Mouse (Mus musculus) erythroblast, adult 5-6 weeks (primary cell): ENCODE measurements around the gene Frrs1. TPM values are rescaled to one million over a fixed set of nuclear protein-coding genes. Genes with fewer than 3 reads are reported as not detected.
A peak's percentile ranks its signal among the peaks of the same experiment; 100 is the strongest.

Source experiments
- ATAC-seq: replicated peaks from 2 replicates; pipeline ENCODE4 v1.8.0; 2016; ENCODE audit warnings: moderate number of reproducible peaks, mild to moderate bottlenecking, moderate TSS enrichment, inconsistent platforms; ENCODE audit not compliant: poor library complexity, low FRiP score, severe bottlenecking
- total RNA-seq, 2 experiments: library from RNA; stranded (forward) in 1 of 2; stranded (reverse) in 1 of 2; fragments of 150-400 nt in 1 of 2; fragments of 200-764, 138-1000 nt in 1 of 2; gene quantifications; 2 replicates each; pipeline versions ENCODE4 v1.2.3 to v1.2.4; 2015 to 2017; ENCODE audit warnings: low replicate concordance in 2 of 2

The Frrs1 gene
- total RNA-seq, 2 experiments from 2014 or later = 6.5 to 9.5 TPM

DNA sequence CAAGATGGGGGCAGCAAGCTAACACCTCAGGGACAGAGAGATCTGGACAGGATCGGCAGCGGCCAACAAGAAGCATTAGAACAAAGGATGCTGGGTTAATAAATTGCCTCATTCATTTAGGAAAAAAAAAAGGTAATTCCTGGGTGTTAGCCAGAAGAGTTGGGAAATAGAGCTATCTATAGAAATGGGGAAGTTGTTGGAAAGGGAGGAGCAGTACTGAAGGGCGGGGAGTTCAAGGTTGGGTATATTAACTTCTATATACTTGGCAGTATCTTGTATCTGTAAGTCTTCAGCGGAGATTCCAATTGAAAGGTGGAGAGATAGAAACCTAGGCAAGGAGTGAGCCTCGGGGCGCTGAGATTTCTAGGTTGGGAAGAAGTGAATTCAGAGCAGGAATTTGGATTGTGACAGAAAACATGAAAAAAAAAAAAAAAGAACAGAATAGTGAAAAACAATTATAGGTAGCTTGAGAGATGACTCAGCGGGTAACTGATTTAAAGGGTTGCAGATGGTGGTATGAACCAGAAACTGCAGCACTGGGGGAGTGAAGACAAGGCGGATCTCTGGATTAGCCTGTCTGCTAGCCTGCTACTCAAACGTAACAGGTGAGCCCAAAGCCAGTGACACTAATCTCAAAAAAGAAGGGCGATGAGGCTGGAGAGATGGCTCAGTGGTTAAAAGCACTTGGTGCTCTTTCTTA is 14.2 kb upstream of the Frrs1 start:
- no peak for ATAC-seq

DNA sequence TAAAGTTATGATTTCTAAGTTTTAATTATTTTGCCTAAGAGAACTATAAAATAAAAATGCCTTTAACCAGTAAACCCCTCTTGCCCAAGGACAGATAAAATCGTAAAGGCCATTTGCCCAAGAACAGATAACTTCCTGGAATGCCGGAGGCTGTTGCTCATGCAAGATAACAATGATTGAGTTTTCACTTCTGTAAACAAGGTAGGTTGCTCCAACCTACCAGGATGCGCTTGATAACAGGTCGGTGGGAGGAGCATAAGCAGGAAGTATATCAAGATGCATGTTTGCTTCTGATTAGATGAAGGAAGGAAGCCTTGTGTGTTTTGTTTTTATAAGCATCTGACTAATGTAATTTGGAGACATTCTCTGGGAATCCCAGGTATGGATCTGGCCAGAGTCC is 13.2 kb upstream of the Frrs1 start:
- no peak for ATAC-seq

DNA sequence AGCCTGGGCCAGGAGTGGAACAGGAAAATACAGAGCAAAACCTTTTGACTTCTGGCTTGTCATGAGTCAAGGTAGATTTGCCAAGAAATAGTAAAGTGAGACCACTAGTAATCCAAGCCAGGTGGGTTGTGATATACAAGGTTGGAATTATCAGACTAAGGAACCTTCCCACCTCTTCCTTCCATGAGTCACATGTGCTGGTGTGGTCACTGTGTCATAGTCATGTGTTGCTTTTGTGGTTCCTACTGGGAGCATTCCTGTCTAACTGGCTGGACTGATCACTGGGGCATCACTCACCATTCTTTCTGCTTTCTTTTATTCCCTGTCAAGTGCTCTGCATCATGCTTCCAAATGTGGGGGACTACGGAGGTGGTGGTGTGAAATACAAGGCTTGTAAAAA is 11.2 kb upstream of the Frrs1 start:
- ATAC-seq = no peak

DNA sequence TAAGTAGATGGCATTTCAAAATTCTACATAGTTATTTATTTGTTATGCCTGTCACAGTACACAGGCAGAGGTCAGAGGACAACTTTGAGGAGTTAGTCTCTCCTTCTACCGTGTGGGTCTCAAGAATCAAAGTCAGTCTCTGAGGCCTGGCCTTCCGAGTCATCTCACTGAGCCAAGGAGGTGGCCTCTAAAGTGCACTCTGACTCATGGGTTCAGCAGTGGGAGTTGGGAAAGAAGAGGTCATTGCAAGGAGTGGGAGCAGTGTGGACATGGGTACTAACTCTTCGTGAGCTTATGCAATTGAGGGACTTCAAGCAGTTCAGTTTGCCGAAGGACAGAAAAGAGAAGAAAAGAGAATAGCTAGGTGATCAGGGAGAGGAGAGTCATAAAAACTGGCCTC is 10.3 kb upstream of the Frrs1 start:
- ATAC-seq = no peak

DNA sequence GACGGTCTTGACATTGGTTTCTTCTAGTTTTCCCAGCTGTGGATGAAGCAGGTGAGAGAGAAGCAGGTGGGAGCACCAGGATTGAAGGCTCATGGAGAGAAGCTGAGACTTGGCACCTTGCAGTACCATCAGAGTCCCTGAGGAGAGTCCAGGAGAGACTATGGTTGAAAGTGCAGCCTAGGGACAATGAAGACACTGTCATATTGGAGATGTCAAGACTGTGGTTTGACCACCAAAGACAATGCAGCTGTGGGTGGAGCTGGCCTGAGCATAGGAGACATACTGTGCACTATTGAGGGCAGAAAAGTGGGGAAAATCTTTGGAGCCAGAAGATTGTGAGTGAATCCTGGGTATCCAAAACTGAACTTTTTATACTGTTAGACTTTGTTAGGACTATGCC is 8.9 kb upstream of the Frrs1 start:
- no peak for ATAC-seq

DNA sequence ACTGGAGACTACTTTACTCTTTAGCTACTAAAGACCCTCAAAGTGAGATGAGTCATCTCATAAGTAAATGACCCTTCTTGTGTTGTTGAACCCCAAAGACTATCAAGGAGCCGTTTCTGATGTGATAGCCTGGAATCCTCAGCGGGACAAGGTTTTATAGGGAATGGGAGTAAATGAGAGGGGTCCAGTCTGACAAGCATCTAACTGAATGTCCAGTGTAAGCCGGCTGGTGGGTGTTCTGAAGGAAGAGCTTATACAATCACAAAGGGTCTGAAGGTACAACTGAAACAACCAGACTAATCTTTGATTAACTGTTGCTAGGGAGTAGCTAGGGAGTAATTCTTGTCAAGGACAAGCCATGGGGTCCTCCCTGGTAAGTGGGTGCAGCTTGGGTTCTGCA is 6.8 kb upstream of the Frrs1 start:
- no peak for ATAC-seq

DNA sequence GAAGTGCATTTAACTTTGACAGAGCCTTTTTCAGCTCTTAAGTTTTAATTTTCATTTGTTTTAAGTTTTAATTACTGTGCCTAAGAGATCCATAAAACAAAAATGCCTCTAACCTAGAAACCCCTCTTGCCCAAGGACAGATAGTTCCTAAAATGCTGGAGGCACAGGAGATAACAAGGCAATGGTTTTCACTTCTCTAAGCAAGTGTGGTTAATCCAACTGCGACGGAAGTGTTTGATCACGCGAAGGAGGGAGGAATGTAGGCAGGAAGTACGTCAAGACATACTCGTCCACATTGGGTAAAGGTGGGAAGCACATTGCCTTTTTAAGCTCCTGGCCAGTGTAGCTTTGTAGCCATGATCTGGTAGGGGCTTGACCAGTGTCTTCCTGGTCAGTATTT is 1.7 kb upstream of the Frrs1 start:
- ATAC-seq = no peak

DNA sequence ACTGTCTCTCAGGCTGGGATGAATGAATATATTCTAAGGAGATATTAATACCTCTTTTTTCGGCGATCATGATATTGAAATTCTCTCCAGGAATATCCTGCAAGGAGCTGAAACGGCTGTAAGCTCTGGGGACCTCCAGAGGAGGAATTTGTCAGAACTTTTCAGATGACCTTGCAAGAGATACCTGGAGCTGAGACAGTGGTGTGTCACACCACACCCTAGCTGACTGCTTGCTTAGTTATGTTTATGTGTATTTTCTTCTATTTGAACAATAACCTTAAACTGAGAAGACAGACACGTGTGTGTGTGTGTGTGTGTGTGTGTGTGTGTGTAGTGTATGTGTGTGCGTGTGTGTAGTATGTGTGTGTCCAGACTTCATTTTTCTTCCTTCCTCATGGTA is 488 bp downstream of the Frrs1 start:
- no peak; the same call in 1 of the 2 replicates for ATAC-seq

DNA sequence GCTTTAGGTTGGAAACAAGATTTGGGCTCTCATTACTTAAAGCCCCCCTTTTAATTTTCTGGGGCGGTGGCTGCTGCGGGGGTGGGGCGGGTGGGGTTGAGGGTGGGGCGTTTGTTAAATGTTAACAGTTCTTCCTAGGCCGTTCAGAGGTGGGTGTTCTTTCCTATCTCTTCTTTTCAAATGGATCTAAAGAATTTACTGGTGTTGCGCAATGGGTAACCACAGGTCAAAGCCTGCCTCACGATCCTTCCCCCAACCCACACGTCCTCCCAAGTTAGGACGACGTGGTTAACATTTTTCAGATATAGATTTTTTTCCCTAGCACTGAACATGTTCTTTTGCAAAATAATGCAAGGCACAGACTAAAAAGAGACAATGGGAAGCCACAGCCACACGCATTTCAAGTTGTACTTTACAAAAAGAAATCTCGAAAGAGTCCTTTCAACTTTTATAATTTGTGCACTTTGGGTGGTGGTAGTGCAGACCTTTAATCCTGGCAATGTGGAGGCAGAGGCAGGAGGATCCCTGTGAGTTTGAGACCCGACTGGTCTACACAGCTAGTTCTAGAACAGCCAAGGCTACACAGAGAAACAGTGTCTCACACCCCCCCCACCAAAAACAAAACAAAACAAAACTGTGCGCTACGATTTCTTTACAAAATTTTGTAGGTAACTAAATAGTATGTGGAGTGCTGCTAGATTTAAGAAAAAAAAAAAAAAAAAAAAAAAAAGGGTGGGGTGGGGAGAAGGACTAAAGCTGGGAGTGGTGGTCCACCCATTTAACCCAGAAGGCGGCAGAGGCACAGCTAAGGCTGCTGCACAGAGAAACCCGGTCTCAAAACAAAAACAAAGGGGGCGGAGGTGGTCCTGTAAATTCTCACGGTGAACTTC is 1.3 kb downstream of the Frrs1 start:
- no peak for ATAC-seq

DNA sequence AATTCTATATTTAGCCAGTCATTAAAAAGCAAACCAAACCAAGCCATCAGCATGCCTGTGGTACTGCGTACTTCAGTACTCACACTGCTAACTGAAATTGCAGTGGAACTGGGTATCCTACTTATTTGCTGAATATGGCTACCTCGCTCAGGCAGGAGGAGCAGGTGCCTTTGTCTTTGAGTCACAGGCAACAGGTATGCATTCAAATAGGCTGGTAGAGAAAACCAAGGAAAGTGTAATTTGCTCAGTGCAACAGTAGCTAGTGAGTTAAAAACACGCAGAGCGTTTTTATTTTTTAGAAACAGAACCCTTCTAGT is 1.9 kb downstream of the Frrs1 start:
- ATAC-seq = peak; percentile 12; the same call in 1 of the 2 replicates

DNA sequence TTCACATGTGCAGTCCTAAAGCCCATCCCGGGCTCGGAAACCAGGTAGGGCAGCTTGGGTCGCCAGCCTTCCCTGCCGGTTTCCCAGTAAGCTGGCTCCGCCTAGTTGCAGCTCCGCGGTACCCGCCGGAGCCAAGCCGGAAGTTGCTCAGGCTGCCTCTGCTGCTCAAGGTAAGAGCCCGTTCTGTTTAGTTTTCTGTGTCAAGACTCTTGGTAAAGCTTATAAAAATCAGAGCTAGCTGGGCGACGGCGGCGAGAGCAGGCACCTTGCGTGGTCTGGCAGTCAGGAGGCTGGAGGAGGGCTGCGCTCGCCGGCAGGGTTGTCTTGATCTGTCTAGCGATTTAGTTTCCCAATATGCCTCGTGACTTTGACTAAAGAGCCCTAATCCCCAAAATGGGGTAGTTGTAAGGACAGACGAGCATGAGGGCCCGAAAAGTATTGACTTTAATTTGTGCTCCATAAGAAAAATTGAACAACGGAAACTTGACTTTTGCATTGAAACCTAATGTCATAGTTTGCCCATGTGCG is 2.3 kb downstream of the Frrs1 start:
- peak; percentile 86 for ATAC-seq

DNA sequence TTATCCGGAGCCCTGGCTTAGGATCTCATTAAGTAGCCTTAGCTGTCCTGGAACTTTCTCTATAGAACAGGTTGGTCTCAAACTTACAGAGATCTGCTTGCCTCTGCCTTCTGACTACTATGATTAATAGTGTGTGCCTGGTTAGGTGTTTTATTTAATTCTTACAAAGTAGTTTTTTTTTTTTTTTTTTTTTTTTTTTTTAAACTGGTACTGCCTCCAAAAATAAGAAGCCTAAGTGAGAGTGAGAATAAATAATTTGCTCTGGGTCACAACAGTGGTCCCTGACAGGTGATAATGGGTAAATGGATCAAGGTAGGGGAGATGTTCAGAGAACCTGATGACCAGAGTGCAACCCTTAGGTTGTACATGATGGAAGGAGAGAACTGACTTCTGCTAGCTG is 3.4 kb downstream of the Frrs1 start:
- no peak for ATAC-seq

DNA sequence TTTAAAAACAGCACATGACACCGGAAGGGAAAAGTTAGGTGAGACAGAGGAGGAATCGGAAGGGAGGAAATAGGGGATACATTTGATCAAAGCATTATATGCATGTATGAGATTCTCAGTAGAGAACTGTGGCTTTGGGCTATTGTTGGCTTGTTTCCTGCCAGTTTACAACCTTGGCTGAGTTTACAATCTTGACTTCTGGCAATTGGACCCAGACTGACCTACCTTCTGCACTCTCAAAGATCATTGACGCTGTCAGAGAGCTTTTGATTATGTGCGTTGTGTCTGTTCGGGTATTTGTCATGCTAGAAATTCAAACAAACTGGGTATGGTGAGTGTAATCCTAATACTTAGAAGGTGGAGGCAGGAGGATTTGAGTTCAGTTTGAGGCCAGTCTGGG is 5.2 kb downstream of the Frrs1 start:
- no peak for ATAC-seq

DNA sequence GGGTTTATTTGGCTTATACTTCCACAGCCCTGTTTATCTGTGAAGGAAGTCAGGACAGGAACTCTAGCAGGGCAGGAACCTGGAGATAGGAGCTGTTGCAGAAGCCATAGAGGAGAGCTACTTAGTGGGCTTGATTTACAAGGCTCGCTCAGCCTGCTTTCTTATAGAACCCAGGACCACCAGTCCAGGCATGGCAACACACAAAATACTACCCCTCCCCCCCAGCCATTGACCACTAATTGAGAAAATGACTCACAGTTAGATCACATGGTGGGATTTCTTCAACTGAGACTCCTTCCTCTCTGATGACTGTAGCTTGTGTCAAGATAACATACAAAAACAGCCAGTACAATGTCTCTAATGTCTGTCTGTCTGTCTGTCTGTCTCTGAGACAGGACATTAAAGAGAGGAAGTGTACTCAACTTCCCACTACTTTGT is 6.0 kb downstream of the Frrs1 start:
- ATAC-seq = no peak

DNA sequence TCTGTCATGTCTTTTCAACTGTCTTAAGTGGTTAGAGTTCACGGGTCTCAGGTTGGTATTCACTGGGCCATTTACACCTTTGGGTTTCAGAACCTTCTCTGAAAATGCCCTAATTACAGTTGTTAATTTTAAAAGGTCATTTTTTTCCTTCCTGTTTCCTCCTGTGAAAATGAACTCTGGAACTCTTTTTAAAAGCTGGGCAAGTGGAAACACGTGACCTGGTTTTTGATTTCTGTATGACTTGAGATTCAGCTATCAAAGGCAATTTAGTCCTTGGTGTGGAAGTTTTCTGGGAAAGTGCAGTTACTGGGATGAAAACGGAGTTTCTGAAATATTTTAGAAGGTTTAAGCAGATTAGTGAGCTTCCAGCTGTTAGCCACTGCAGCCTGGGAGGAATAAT is 11.1 kb downstream of the Frrs1 start:
- no peak for ATAC-seq

DNA sequence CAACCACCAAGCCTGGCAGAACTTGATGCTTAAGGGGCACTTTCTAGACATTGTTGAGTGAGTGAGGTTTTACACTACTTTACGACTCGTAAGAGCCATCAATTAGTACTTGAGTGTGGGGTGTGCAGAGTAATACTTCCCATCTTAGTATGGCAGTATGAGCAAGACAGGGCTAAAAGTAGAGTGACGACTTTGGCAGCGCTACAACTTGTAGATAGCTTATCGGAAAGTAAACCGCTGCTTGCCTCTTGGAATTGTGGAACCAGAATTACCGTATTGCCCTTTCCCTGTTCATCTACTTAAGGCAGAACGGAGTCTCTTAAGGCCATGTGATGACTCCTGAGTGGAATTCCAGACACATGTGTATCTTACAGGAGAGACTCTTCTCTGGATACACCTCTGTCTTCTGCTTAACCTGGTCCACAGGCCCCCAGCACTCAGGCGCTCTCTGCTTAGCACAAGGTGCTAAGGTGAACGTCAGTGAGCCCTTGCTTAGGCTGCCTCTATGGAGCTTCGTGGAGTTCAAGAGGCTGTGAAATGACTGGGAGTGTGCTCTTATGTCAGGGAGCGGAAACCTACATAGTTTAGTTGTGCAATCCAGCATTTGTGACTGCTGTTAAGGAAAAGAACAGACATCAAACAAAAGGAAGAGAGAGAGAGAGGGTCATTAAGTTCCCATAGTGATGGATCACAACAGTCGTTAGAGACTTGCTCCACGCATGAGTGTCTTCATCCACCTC is 23.1 kb downstream of the Frrs1 start:
- ATAC-seq = no peak

DNA sequence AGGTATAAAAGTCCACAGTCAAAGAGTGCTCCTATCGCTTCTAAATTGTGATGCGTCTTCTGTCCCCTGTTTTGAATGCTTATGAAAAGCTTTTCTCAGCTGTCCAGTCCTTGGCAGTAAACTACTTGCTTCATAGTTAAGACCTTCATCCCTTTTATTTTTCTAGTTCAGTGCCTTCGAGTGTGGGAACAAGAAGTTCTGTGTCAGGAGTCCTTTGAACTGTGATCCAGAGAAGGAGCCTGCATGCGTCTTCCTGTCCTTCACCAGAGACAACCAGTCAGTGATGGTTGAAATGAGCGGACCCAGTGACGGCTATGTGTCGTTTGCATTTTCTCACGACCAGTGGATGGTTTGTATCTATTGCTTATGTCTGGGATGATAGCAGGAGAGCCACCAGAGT is 25.7 kb downstream of the Frrs1 start:
- no peak for ATAC-seq

DNA sequence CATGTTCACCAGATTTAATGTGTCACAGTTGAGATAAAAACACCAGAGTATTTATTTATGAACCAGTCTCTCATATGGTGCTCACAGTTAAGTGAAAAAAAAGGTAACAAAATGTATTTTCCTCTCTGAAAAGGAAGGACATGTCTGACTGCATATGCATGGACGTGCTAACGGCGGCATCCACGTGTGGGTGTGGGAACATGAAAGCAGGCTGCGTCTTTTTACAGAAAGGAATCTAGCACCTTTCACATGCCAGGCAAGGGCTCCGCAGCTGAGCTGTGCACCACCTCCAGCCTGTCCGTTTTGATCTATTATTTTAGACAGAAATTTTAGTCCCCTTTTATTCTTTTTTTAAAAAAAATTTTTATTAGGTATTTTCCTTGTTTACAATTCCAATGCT is 30.1 kb downstream of the Frrs1 start:
- ATAC-seq = no peak

DNA sequence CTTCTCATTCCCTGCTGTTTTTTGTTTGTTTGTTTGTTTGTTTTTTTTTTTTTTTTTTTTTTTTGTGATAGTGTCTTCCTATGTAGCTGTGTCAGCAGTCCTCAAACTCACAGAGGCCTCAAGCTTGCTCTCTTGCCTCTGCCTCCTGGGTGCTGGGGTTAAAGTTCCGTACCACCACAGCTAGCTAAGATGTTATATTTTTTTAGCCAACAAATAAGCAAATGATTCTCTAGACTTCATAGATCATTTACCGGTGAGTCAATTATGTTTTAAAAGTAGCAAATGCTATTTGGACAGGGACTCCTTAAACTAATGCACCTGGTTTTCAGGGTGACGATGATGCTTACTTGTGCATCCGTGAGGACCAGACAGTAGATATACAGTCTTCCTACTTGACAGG is 31.3 kb downstream of the Frrs1 start:
- ATAC-seq = no peak

DNA sequence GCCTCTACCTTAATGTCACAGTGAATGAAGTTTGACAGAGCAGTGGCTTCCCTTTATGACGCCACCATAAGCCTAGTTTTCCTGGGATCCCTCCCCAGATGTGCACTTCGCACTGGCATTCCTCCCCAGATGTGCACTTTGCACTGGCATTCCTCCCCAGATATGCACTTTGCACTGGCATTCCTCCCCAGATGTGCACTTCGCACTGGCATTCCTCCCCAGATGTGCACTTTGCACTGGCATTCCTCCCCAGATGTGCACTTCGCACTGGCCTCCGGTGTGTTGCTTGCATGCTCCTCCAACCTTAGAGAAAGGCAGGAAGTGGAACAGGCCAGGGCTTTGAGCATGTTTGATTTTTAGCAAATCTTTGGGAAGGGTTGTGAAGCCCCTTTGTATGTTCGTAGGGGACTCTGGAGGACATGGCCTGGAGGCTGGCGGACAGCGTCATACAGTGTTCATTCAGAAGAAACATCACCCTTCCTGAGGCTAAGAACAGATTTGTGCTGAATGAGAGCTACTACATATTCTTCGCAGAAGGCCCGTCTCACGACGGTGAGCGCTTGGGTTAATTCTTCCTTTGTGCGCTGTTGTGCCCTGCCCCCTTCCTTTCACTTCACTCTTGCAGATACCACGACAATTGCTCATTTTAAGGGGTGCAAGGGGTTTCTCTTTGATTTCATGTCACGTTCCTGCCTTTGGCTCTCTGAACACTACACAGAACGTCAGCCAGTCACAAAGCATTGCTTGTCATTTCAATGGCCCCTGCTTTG is 32.4 kb downstream of the Frrs1 start:
- no peak for ATAC-seq
